Mouse (Mus musculus) stomach, embryonic 16.5 days (tissue): ENCODE measurements around the gene N4bp1. TPM values are rescaled to one million over a fixed set of nuclear protein-coding genes. Genes with fewer than 3 reads are reported as not detected.

ENCODE experiments used
- ATAC-seq: fragments of 200-750 bp; cut with Nextera tagmentation; 2 replicates; pipeline ENCODE4 v1.8.0; 2017; ENCODE audit warnings: moderate number of reproducible peaks, moderate TSS enrichment; ENCODE audit not compliant: insufficient read depth, low FRiP score
- H3K27ac ChIP-seq: fragments of 300-500 bp; sonication (generic); 2 replicates; pipeline ENCODE4 v1.5.1; 2014; ENCODE audit warnings: low read length
- H3K27me3 ChIP-seq: fragments of 300-500 bp; sonication (generic); 2 replicates; pipeline ENCODE4 v1.6.1; 2014; ENCODE audit warnings: low read length, control low read depth, mixed read lengths; ENCODE audit not compliant: control insufficient read depth, insufficient read depth
- H3K36me3 ChIP-seq: fragments of 300-500 bp; sonication (generic); 2 replicates; pipeline ENCODE4 v1.6.1; 2014; ENCODE audit warnings: low read length; ENCODE audit not compliant: control insufficient read depth, insufficient read depth
- H3K4me1 ChIP-seq: fragments of 300-500 bp; sonication (generic); 2 replicates; pipeline ENCODE4 v1.6.1; 2014; ENCODE audit warnings: low read length, control low read depth, mixed read lengths; ENCODE audit not compliant: control insufficient read depth, insufficient read depth
- H3K4me2 ChIP-seq: fragments of 300-500 bp; sonication (generic); 2 replicates; pipeline ENCODE4 v1.6.1; 2014; ENCODE audit warnings: low read depth, low read length, mixed read lengths
- H3K4me3 ChIP-seq: fragments of 300-500 bp; sonication (generic); replicated peaks from 2 replicates; pipeline ENCODE4 v1.5.1; 2014; ENCODE audit warnings: mild to moderate bottlenecking, low read length
- H3K9ac ChIP-seq: fragments of 300-500 bp; sonication (generic); 2 replicates; pipeline ENCODE4 v1.6.1; 2014; ENCODE audit warnings: low read length
- H3K9me3 ChIP-seq: fragments of 300-500 bp; sonication (generic); replicated peaks from 2 replicates; pipeline ENCODE4 v1.6.1; 2016; ENCODE audit warnings: low read length, control low read depth; ENCODE audit not compliant: control insufficient read depth
- WGBS: fragments of 180-500 bp; shearing (Covaris S2); extraction: QIAGEN DNeasy Blood & Tissue Kit; methylation state at CpG from one replicate; pipeline ENCODE4 v1.1.7; 2014; 5-methylcytosine and 5-hydroxymethylcytosine counted together
- polyA plus RNA-seq: library from polyadenylated mRNA; unstranded; fragments of >200 nt; fragmentation: Nextera tagmentation; extraction: Ambion mirVana; gene quantifications from 2 replicates; pipeline ENCODE4 v1.2.1, GENCODE M21; 2015

N4bp1 gene
- polyA plus RNA-seq, 1 experiment from 2014 or later = 6.8 TPM

DNA sequence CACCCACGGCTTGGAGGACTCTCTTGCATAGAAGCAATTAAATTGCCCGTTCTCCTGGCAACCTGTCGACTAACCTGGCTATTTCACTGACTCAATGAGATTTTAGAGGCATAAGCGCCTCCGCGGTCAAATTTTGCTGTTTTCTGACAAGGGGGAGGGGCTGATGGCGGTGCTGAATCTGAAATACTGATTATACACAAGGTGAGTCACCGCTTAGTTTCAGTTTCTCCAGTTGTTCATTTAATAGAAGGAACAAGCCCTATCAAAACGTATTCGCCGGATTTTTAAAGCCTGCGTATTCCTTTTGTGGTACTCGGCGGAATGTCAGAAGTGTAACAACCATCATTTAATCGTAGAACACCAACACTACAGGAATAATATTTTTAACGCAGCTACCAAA is 991 bp downstream of the N4bp1 start:
- no peaks in the 10 kb centered on the region for H3K36me3 ChIP-seq
- H3K27ac ChIP-seq = peak overlapping the region; percentile 93
- H3K4me3 ChIP-seq = peak overlapping the region; percentile 79
- H3K9ac ChIP-seq = peak overlapping the region; percentile 93
- peak overlapping the region; percentile 90 for H3K4me2 ChIP-seq
- H3K9me3 ChIP-seq = no peaks in the 10 kb centered on the region
- peaks cover 30% of the 10 kb centered on the region for H3K4me1 ChIP-seq
- WGBS = 1% methylated on average over 16 of the region's 16 CpGs
- no peak for ATAC-seq
- H3K27me3 ChIP-seq = no peaks in the 10 kb centered on the region

DNA sequence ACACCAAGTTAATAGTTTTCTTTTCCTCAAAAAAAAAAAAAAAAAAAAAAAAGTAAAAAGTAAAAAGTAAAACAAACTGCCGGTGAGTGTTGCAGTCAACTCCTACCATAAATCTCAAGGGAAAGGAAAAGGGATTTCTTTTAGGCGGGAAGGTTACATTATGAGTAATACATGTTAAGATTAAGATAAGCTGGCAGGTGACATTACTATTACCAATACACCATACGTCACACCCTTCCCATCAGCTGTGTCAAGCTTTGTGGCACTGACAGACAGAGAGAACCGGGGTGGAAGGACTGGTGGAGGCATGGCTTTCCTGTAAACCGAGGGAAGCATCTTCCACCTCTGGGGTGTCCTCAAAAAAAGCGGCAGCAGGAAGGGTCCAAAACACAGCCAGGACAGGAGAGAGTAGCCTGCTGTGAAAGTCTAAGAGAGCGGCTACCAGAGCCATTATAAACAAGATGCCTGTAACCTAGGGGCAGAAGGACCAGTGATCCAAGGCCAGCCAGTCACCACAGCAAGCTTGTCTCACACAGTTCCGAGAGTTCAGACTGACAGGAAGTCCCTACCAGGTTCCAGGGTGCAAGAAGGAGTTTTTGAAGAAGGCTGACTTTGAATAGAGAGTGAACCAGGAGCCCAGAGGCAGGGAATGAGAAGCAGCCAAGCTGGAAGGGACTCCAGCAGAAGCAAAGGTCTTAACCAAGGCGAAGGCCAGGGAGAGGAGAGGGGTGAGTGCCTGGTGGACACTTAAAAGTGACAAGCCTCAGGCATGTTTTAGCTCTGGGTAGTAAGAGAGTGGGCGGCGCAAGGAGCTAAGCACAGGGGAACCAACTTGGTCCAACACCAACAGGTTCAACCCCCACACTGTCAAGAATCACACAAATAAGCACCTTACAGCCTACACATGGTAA is 2.2 kb downstream of the N4bp1 start:
- no peak for ATAC-seq
- Histone ChIP-seq H3K4me2 (peak overlapping the region; percentile 90), H3K27me3 (no peaks in the 10 kb centered on the region), H3K9ac (peak overlapping the region; percentile 93; the same call in 1 of the 2 replicates), H3K9me3 (no peaks in the 10 kb centered on the region), H3K4me1 (peaks cover 30% of the 10 kb centered on the region), H3K4me3 (peak overlapping the region; percentile 79), H3K36me3 (no peaks in the 10 kb centered on the region), H3K27ac (no peak overlapping the region)
- 58% methylated on average over 11 of the region's 11 CpGs for WGBS

DNA sequence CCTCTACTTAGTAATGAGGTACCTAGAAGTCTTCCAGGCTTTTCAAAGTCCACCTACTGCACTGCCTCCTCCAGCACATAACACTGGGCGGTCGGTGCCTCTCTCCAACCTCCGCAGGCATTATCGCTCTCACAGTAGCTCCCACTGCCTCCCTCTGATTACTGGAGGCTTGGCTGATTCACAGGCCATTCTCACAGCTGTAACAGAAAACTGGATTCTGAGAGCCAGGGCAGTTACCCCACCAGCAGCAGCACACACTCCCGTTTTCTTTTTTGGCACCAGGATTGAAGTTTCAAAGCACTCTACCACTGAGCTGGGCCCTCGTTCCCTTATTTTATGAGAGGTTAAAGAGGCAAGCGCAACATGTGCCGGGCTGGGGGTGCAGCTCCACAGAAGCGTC is 3.1 kb downstream of the N4bp1 start:
- WGBS = 76% methylated on average over 9 of the region's 9 CpGs
- H3K36me3 ChIP-seq = no peaks in the 10 kb centered on the region
- no peak for ATAC-seq
- H3K9me3 ChIP-seq = no peaks in the 10 kb centered on the region
- no peaks in the 10 kb centered on the region for H3K27me3 ChIP-seq
- H3K9ac ChIP-seq = no peak overlapping the region
- peak overlapping the region; percentile 15; the same call in 1 of the 2 replicates for H3K27ac ChIP-seq
- no peak overlapping the region for H3K4me3 ChIP-seq
- peaks cover 30% of the 10 kb centered on the region for H3K4me1 ChIP-seq
- H3K4me2 ChIP-seq = no peak overlapping the region

- Histone ChIP-seq H3K4me1 (peaks cover 30% of the 10 kb centered on the region), H3K4me2 (no peak overlapping the region), H3K9ac (no peak overlapping the region), H3K4me3 (no peak overlapping the region), H3K27me3 (no peaks in the 10 kb centered on the region), H3K36me3 (no peaks in the 10 kb centered on the region), H3K27ac (no peak overlapping the region; the same call in 1 of the 2 replicates), H3K9me3 (no peaks in the 10 kb centered on the region)
- 72% methylated on average over 11 of the region's 11 CpGs for WGBS
- no peak for ATAC-seq
These were observed 3.9 kb downstream of the N4bp1 start for GRCm38 (mm10) chr8:86881068-86881609.

GRCm38 (mm10) chr8:86876831-86877230 is 8.2 kb downstream of the N4bp1 start:
- Histone ChIP-seq H3K27me3 (no peaks in the 10 kb centered on the region), H3K9me3 (no peaks in the 10 kb centered on the region), H3K4me2 (no peak overlapping the region), H3K9ac (no peak overlapping the region), H3K36me3 (no peaks in the 10 kb centered on the region), H3K27ac (no peak overlapping the region), H3K4me1 (peaks cover 20% of the 10 kb centered on the region), H3K4me3 (no peak overlapping the region)
- ATAC-seq = no peak
- 81% methylated on average over 2 of the region's 2 CpGs for WGBS

GRCm38 (mm10) chr8:86874055-86874454 is 11.0 kb downstream of the N4bp1 start:
- peaks cover 16% of the 10 kb centered on the region for H3K4me1 ChIP-seq
- H3K9ac ChIP-seq = no peak overlapping the region
- no peak for ATAC-seq
- no peaks in the 10 kb centered on the region for H3K36me3 ChIP-seq
- WGBS = 86% methylated on average over 2 of the region's 2 CpGs
- H3K9me3 ChIP-seq = no peaks in the 10 kb centered on the region
- no peaks in the 10 kb centered on the region for H3K27me3 ChIP-seq
- H3K4me2 ChIP-seq = no peak overlapping the region
- H3K4me3 ChIP-seq = no peak overlapping the region
- H3K27ac ChIP-seq = no peak overlapping the region

DNA sequence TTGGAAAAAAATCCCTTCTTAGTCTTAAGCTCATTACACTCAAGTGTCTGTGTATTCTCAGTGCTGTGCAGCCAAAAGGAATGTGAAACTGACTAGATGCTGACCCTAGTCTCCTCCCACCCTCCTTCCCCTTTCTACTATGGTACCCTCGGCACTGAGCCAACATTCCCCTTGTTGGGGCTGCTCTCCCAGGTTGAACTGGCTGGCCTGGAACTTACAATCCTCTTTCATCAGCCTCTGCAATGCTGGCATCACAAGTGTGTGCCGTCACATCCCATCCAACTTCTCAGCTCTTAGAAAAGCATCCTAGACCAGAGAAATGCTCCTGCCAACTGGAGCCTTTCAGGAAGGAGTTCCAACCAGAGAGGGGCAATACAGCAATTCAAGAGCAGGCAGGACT is 11.9 kb downstream of the N4bp1 start:
- 37% methylated on average over 2 of the region's 2 CpGs for WGBS
- H3K27ac ChIP-seq = peak overlapping the region; percentile 46
- ATAC-seq = no peak

GRCm38 (mm10) chr8:86872097-86872815 is 12.8 kb downstream of the N4bp1 start:
- no peak overlapping the region for H3K4me2 ChIP-seq
- peaks cover 16% of the 10 kb centered on the region for H3K4me1 ChIP-seq
- no peak overlapping the region for H3K9ac ChIP-seq
- H3K9me3 ChIP-seq = no peaks in the 10 kb centered on the region
- no peak for ATAC-seq
- H3K36me3 ChIP-seq = no peaks in the 10 kb centered on the region
- H3K27ac ChIP-seq = no peak overlapping the region
- H3K27me3 ChIP-seq = no peaks in the 10 kb centered on the region
- no peak overlapping the region for H3K4me3 ChIP-seq
- 89% methylated on average over 11 of the region's 11 CpGs for WGBS

More for the DNA sequence above, 11.9 kb downstream of the N4bp1 start:
- H3K36me3 ChIP-seq = no peaks in the 10 kb centered on the region
- peaks cover 16% of the 10 kb centered on the region for H3K4me1 ChIP-seq
- no peak overlapping the region for H3K9ac ChIP-seq
- no peaks in the 10 kb centered on the region for H3K27me3 ChIP-seq
- H3K9me3 ChIP-seq = no peaks in the 10 kb centered on the region
- H3K4me3 ChIP-seq = no peak overlapping the region
- H3K4me2 ChIP-seq = no peak overlapping the region

GRCm38 (mm10) chr8:86871421-86871820 is 13.6 kb downstream of the N4bp1 start:
- no peaks in the 10 kb centered on the region for H3K27me3 ChIP-seq
- H3K36me3 ChIP-seq = no peaks in the 10 kb centered on the region
- H3K4me1 ChIP-seq = peaks cover 16% of the 10 kb centered on the region
- H3K27ac ChIP-seq = no peak overlapping the region
- no peak overlapping the region for H3K4me2 ChIP-seq
- H3K9me3 ChIP-seq = no peaks in the 10 kb centered on the region
- no peak overlapping the region for H3K9ac ChIP-seq
- 90% methylated on average over 2 of the region's 2 CpGs for WGBS
- no peak overlapping the region for H3K4me3 ChIP-seq
- no peak for ATAC-seq
